Mouse (Mus musculus) CD4-positive helper T cell, adult 2 months (primary cell): Measurements from ENCODE around the gene Prdx6b.

Experiments
- DNase-seq: peaks from one replicate; pipeline ENCODE4 v3.0.0-alpha.2; 2012; ENCODE audit warnings: low read depth, missing footprints, low spot score

Prdx6b gene

GRCm38 (mm10) chr2:80325779-80326178 lies 33.5 kb downstream of the Prdx6b start:
- no peak for DNase-seq

GRCm38 (mm10) chr2:80327272-80327671 lies 35.0 kb downstream of the Prdx6b start:
- no peak for DNase-seq

GRCm38 (mm10) chr2:80328961-80329653 lies 36.8 kb downstream of the Prdx6b start:
- DNase-seq, result no peak

GRCm38 (mm10) chr2:80340537-80340936 lies 48.3 kb downstream of the Prdx6b start:
- DNase-seq, result no peak
